Mouse (Mus musculus): ENCODE results near the gene Ndufs4.

Gene Ndufs4

DNA sequence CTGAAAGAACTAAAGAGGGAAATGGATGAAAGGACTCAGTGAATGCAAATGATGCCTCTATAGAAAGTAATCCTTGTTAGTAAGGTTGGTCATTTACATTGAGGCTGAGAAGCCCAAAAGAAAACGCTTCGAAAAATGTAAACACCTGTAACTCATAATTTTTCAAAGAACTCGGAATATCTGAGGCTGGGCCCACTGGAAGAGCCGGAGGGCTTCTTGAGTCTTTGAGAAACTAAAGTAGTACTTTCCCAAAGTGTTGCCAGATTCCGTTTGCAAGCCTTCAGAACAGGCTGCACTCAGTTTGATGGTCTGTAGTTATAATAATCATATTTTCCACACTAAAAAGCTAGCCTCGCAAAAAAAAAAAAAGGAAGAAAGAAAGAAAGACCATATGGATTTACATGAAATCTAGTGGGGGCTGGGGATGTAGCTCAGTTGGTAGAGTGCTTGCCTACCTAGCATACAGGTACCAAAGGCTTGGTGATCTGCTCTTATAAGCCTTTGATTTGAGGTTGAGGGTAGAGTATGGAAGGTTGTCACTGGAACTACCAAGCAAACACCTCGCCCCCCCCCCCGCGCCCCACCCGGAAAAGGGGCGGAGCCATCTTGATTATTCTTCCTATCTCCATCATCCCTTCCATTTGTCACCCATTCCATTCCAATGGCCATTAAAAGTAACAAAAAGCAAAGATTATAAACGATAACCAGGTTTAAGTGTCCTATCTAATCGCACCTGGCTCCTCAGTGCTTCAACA lies at the start of gene Ndufs4:
Ndufs4 (minus strand) TSS at position 48 of the 755 bp plus-strand sequence.
- DNase-seq (ENCODE audit: low spot score in 2 of 2) = peak in 1 of 2 experiments; percentile 43

DNA sequence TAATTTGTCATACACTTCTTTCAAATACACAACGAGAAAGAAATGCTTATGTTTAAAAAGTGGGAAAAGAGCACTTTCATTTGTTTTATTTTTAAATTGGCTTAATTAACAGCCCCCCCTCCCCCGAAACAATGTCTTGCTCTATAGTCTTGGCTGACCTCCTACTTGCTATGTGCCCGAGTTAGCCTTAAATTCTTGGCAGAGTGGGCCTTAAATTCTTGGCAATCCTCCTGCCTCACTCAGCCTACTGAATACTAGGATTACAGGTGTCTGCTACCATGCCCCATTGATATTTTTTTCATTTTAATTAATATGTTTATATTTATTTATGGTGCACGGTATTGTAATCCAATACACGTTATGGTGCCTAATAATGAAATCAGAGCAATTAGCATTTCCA lies 44.4 kb upstream of the Ndufs4 start:
- no peak for DNase-seq (ENCODE audit: low spot score in 2 of 2)

DNA sequence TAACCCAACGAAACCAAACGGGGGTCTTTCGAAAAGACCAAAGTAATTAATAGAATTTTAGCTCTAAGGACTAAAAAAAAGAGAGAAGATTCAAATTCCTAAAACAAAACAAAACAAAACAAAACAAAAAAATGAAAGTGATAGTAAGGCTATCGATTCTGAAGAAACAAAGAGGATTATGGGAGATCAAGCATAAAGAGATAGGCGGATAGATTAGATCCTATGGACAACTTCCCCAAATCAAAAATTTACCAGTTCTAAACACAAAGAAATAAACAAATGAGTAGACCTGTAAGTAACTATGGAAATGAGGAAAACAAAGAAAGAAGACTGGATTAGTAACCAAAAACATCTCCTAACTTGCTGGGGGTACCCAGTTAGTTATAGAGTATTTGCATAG lies 37.2 kb upstream of the Ndufs4 start:
- DNase-seq (ENCODE audit: low spot score in 2 of 2) = no peak

DNA sequence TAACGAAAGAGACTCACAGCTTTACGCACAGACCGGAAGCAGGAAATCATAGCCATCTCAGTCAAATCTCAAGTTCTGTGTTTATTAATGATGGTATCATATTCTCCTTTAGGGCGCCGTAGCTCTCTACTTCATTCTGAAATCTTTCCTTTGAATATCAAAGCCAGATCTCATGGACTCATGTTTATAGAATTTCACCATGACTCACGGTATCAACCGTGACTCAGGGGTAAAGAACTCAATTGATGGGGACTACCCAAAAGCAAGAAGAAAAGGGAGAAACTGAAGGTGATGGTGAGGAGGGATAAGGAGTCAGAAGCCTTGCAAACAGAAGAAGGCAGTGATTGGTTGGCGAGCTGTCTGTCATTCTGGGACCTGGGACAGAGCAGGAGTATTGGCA lies 32.2 kb upstream of the Ndufs4 start:
- no peak for DNase-seq (ENCODE audit: low spot score in 2 of 2)

DNA sequence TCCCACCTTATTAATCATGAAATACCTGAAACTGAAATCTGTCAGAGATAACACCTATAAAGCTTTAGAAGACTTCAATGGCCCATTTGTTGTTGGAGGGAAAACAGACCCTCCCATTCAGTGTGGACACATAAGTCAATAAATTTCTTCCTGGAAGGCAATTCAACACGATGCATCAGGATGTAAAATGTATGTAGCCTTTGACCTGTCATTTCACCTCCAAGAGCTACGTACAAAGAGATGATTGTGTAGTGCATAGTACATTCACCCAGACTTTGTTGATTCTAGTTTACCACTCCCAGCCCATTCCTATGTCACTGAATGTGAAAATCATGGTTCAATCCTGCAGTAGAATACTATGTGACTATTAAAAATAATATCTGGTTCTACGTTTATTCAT lies 31.3 kb upstream of the Ndufs4 start:
- DNase-seq (ENCODE audit: low spot score in 2 of 2) = no peak

DNA sequence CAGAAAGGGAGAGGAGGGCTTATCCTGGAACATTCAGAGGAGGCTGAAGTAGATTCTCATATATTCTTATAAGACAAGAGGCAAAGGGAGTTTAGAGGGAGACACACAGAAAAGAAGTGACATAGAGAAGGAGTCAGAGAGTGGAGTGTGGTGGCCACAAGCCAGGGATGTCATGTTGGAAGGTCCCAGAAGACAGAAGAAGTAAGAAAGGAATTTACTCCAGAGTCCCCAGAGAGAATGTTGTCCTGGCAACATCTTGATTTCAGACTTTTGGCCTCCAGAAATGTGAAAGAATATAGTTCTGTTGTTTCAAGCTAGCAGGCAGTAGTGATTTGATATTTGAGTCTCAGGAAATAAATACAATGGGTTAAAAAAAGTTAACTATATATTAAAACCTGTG lies 24.3 kb upstream of the Ndufs4 start:
- DNase-seq (ENCODE audit: low spot score in 2 of 2) = no peak

DNA sequence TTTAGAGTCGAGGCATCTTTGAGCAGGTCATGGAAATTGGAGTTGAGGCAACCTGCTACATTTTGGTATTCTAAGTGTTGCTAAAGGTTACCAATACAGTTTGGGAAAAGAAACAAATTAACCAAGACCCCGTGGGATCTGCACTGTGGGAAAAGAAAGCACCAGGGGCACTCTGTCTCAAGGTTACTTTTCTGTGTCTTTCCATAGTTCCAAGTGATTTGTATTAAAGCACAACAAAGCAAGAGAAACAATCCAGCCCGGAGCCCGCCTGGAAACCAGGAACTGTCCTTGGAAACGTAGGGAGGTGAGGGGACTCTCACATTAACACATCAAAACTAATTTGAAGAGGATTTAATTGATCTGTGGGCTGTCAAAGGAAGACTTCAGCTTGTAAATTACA lies 18.8 kb upstream of the Ndufs4 start:
- no peak for DNase-seq (ENCODE audit: low spot score in 2 of 2)

DNA sequence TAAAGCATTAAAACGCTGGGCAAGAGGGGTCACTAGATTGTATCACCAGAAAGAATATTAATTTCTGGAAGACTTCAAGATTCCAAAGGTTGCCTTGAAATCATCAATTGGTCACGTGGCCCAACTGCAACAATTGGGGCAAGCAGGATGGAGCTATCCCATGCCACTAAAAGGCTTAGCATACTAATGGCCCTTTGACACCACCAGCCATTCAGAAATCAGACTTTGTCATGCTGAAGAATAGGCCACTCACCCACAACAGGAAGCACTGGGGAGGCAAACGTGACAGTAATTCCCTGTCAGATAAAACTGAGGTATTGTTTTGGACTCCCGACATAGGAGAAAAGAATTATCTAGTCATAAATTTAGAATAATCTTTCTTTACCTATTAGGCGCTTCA lies 18.4 kb upstream of the Ndufs4 start:
- DNase-seq (ENCODE audit: low spot score in 2 of 2) = no peak

DNA sequence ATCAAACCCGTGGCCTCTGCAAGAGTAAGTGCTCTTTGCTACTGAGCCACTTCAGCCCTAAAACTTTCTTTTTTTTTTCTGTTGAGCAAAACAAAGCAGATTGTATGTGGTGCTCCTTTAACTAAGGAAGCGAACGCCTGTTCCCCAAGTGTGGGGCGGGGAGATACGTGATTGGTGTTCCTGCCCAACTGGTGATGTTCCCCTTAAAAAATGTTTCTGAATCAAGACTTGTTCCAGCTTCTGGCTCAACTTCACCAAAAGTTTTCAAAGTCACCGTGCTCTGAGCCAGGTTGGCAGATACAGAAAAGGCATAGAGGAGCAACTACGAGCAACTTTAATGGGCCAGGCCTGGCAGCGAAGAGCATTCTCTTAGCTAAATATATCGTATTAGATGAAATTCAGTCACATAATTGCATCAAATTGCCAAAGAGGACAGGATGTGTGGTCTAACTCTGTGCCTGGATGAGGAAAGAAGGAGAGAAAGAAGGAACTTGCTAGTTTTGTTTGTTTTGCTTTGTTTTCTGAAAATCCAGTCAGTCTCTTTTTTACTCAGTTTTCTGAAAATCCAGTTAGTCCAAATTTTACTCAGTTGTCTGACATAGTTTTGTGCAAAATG lies 17.1 kb upstream of the Ndufs4 start:
- no peak for DNase-seq (ENCODE audit: low spot score in 2 of 2)

DNA sequence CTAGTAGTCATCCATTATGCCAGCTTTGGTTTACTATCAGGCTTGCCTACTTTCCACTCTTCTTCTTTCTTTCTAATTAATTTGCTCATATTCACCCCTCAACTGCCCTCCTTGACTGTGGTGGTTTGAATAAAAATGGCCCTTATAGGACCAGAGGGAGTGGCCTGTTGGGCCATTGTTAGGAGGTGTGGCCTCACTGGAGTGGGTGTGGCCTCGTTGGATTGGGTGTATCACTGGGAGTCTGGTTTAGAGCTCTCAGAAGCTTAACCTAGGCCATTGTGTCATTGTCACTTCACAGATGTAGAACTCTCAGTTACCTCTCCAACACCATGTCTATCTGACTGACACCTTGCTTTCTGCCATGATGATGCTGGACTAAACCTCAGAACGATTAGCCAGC lies 10.8 kb upstream of the Ndufs4 start:
- DNase-seq (ENCODE audit: low spot score in 2 of 2) = peak in 1 of 2 experiments; percentile 14

DNA sequence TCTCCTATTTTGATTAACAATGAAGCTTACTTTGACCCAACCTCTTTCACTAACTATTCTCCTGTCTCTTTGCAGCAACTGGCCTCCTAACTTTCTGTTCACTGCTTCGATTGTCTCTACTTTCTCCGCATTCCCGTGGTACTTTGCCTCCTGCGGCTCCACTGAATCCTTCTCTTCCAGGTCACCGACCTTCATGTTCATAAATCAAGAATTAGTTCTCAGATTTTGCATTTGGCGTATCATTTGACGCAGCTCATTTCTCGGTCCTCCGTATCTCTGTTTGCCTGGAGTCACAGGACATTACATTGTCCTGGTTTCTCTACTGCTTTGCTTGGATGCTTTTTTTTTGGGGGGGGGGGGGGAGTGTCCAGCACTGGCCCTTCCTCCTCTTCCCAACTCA lies 9.2 kb upstream of the Ndufs4 start:
- DNase-seq (ENCODE audit: low spot score in 2 of 2) = peak in 1 of 2 experiments; percentile 9

DNA sequence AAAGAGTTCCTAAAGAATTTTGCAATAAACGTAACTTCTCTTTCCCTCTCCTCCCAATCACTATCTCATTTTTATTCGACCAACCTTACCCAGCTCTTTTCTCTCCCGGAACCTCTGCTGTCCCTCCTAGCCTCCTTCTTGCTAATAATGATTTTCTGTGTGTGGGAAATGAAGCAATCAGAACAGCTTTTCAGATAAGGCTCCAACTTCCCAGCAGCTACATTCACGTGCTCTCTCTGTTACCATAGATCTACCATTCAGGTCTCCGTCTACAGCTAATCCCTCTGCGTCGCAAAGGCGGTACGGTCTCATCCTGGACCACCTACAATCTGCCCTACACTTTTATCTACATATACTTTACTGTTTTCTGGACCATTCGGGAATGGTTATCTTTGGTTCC lies 8.8 kb upstream of the Ndufs4 start:
- DNase-seq (ENCODE audit: low spot score in 2 of 2) = peak in 1 of 2 experiments; percentile 10

DNA sequence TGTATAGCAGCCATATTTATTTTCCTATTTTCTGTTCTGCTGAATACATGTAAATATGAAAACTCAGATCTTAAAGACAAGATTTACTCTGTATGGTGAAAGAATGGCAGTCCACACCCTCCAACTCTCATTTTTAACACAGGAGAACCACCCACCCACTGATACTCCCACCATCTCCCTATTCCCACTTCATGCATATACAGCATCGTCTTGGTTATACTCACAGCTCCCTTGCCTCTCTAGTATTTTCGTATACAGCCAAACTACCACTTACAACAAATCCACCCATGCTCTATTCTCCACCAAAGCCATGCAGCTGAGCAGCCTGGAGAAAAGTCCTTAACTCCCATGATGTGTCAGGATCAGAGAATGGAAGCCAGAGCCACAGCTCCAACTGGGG lies 6.7 kb upstream of the Ndufs4 start:
- DNase-seq (ENCODE audit: low spot score in 2 of 2) = peak in 1 of 2 experiments; percentile 26

DNA sequence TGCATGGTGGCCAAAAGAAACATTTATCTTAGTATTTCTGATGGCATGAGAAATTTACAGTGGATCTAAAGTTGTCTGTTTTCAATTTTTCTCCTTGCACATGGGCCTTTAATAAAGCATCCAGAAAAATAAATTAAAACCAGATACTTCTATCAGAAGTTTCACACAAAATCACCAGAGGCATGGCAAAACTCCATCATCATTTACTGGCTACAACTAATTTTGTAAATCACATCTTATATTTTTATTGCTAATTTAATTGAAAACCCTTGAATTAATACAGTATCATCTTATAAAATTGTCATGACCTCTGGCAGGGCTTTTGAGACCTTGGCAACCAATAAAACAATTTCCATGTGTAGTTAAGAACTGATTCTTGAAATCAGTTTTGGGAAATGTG lies 4.4 kb upstream of the Ndufs4 start:
- DNase-seq (ENCODE audit: low spot score in 2 of 2) = no peak

DNA sequence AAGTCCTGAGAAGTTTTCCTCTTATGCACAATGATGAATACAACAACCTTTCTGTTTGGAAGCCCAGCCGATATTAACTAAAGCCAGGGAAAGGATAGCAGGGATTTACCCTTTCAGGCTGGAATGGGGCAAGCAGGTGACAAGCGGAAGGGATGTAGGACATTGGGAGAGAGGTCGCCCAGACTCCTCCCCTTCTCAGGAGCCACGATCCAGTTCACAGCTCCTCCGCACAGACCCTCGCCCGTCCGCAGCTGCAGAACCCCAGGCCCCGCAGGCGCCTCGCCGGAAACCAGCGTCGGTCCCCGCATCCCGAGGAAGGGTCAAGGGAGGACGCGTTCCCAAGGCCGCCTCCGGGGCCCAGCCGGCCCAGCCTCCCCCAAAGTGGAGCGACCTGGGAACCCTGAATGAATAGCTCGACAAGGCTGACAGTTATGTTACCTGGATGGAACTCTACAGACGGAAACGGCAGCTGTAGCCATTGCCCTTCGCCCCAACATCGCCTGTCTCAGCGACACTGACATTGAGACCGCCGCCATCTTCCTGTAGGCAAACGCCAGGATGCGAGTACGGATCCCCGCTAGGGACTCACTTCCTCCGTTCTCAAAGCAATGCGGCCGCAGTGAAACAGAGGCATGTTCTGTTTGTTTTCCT lies 412 bp downstream of the Ndufs4 start:
- DNase-seq (ENCODE audit: low spot score in 2 of 2) = peak; percentile 89 to 97

DNA sequence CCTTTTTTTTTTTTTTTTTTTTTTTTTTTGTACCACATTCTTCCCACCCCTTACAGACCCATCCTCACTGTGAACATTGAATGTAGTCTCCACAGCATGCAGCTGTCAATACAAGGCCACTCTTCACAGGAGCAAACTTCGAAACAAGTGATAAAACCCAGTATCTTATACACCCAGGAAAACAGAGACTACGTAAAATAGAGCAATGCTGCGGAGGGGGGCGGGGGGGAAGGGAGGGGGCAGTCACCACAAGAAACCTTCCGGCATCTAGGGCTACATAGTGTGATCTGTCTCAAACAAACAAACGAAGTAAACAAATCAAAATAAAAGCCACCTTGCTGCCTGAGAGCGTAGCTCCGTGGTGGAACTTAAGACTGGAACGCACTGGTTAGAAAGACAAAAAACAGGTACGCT lies 977 bp downstream of the Ndufs4 start:
- DNase-seq (ENCODE audit: low spot score in 2 of 2) = peak in 1 of 2 experiments; percentile 40

DNA sequence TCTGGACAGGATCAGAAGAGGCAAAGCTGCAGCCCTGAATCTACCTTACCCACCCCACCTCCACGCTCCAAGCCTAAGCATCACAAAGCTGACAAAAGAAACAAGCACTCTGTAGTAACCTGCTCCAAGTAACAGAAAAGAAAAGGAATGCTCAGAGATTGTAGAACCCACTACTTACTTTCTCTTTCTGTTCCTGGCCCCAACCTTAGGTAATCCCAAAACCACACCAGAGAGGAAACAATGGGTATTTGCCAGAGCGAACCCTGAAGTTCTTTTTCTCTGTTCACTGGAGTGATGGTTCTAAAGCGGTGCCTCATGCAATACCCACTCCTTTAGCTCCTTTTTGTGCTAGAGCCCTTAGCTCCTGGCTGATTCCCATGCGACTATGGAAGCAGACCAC lies 11.5 kb downstream of the Ndufs4 start:
- no peak for DNase-seq (ENCODE audit: low spot score in 2 of 2)

DNA sequence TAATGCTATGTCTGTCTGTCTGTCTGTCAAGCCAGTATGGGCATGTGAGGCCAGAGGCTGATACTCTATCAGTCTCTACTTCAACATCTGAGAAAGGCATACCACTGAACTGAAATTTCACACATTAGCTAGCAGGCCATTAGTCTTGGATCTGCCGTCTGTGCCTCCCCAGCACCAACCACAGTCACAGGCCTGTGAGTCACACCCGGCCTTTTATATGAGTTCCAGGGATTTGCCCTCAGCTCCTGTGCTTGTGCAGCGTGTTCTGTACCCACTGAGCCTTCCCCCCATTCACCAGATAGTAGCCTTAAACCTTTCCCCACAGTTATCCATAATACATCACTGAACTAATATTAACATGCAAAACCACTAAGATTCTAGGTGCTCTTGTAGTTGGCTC lies 26.0 kb downstream of the Ndufs4 start:
- DNase-seq (ENCODE audit: low spot score in 2 of 2) = no peak

DNA sequence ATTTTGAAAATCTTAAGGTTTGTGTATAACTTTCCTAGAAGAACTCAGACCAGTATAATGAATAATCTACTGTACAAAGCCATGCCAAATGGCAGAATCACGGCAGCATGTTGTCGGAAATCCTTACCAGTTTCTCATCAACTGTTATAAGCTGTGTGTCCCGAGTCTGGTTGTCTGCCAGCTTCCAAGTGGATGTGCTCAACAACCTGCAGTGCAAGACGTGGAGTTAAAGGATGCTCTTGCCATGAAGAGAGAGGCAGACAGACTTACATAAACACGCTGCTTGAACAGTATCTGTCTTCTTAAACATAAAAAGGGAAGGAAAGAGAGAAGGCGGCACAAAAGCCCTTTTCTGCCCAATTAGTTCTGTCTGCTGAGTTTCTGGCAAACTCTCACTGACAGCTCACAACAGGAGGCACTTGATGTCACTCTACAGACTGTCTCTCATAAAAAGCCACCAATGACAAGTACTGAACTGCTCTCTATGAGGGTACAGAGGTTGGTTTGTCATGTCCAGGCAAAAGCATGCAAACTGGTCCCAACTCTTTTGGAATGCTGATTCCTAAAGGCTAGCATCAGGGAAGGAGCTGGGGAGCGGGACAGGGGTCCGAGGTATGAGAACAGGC lies 36.6 kb downstream of the Ndufs4 start:
- DNase-seq (ENCODE audit: low spot score in 2 of 2) = no peak

DNA sequence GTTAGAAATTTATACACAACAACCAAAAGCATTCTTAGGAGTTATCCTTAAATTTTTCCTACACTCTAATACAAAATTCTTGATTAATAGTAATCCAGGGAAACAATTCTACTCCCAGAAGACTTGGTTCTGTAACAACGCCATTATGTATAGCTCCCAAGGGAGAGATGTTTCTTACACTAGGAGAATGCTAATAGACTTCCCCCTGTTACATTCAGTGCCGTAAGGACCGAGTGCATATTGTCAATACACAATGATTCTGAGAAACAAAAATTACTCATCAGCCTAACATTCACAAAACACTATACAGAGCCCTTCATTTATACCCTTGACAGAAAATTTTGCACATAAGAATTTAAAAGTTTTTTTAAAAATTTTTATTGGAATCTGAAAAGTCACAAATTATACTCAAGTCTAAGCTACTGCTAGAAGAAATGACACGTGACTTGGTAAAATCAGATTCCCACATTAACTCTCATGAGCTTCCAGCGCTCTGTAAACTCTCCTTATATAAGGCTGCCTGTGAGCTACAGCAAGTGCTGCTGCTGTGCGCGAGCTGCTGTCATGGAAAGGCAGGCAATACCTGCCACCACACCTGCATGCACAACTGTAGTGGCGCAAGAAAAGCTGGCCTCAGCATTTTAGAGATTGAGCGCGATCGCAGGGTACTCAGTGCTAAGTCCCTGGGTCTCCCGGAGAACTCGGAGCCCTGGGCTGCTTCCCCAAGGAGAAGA lies 42.9 kb downstream of the Ndufs4 start:
- no peak for DNase-seq (ENCODE audit: low spot score in 2 of 2)

DNA sequence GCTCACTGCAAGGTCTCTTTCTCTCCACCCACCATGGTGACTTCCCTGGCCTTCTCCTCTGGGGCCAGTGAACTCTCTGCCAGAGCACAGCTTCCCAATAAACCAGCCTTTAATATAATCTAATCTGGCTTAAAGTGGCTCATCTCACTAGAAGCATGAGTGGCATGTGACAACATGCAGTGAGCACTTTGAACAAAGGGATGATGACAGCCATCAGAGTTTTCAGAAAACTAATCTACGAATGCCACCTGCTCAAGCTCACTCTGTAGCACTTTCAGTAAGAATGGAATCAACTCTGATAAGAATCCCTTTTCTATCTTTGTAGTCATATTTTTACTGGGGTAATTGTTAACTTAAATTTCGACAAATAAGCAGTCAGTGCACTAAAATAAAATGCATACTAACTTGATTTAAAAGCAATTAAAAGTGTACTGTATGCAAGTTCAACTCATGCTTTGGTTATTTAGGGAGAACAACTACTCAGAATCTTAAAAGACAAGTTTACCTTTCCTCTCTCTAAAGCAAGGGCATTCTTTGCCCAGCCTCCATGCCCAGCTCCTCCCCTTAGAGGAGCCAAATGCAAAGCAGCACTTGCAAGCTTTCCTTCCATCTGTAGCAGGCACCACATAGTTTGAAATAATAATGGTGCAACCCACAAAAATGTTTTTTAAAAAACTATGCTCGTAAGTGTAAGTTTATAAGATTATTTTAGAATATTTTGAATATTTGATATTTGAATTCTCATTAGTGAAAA lies 43.7 kb downstream of the Ndufs4 start:
- DNase-seq (ENCODE audit: low spot score in 2 of 2) = no peak
